Mouse (Mus musculus): Measurements from ENCODE around the gene Ckmt2. TPM values are rescaled to one million over a fixed set of nuclear protein-coding genes. Genes with fewer than 3 reads are reported as not detected.

The Ckmt2 gene
- polyA plus RNA-seq (2015; fragmentation: Nextera tagmentation; extraction: Ambion mirVana): 0.60 and 23.8 TPM in 2 replicates

DNA sequence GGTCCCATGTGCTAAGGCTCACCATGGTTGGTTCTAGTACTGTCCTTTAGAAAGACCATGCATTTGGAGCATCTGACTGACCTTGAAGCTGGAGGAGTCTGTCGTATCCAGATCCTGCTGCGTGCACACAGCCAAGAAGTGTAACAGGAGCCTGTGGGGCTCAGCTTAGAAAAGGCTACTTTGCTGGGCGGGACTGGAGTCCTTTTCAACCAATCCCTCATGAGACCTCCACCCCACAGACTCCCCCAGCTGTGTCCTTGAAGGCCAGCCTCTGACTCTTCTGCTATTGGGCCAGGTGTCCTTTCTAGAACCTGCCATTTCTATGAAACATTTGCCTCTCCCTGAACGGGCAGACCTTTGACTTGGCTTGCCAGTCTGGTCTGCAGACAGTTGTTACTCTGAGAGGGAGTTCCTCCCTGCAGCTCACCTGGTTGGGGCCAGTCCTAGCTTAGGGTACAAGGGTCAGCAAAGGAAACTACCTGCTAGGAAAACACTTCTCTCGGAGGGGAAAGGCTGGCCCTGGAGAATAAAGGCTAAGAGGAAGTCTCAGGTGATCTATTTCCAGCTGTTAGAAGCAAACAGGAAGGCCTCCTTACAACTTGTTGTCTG lies at the start of gene Ckmt2:
TSS of gene Ckmt2 (minus strand) at position 145 of the 609 bp plus-strand sequence.
- Histone ChIP-seq H3K4me1 (ENCODE audit: control insufficient read depth, insufficient read depth, low read length) (no peaks in the 10 kb centered on the region), H3K27ac (ENCODE audit: low read length) (no peak within 1 kb of the TSS), H3K36me3 (ENCODE audit: control insufficient read depth, insufficient read depth, low read length) (no peaks in the 10 kb centered on the region), H3K27me3 (ENCODE audit: control insufficient read depth, insufficient read depth, low read length) (no peaks in the 10 kb centered on the region), H3K4me3 (replicated peaks; ENCODE audit: low read length) (no peak within 1 kb of the TSS), H3K9ac (ENCODE audit: low read length) (no peak within 1 kb of the TSS), H3K9me3 (replicated peaks; ENCODE audit: control insufficient read depth, low read length) (no peaks in the 10 kb centered on the region), H3K4me2 (ENCODE audit: low read depth, low read length) (no peak within 1 kb of the TSS)
- peak; percentile 56; the same call in 1 of the 2 replicates for ATAC-seq (ENCODE audit: insufficient read depth, low FRiP score)
- 57% methylated on average over 5 of the region's 5 CpGs for whole genome bisulfite sequencing

DNA sequence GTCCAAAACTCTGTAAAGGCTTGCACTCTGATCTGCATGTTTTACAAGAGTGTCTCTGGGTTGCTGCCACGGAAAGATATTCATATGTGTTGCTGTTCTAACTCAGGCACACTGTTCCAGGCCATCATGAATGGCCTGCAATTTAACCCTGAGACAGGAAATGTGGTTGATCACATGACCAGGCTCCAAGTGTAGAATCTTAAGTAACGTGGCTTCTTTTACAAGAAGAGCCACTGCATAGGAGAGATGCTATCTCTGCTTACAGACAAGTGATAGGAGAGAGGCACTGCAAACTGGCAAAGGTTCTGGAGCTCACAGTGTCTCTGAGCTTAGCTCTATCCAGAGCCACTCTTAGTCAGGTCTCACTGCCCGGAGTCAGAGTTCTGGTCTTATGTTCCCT lies 44.3 kb upstream of the Ckmt2 start:
- Histone ChIP-seq H3K27ac (ENCODE audit: low read length) (no peak overlapping the region), H3K4me1 (ENCODE audit: control insufficient read depth, insufficient read depth, low read length) (no peaks in the 10 kb centered on the region), H3K4me2 (ENCODE audit: low read depth, low read length) (no peak overlapping the region), H3K9me3 (replicated peaks; ENCODE audit: control insufficient read depth, low read length) (no peaks in the 10 kb centered on the region), H3K9ac (ENCODE audit: low read length) (no peak overlapping the region), H3K4me3 (replicated peaks; ENCODE audit: low read length) (no peak overlapping the region), H3K27me3 (ENCODE audit: control insufficient read depth, insufficient read depth, low read length) (no peaks in the 10 kb centered on the region), H3K36me3 (ENCODE audit: control insufficient read depth, insufficient read depth, low read length) (no peaks in the 10 kb centered on the region)
- ATAC-seq (ENCODE audit: insufficient read depth, low FRiP score): no peak
- 69% methylated on average over 3 of the region's 3 CpGs for WGBS

DNA sequence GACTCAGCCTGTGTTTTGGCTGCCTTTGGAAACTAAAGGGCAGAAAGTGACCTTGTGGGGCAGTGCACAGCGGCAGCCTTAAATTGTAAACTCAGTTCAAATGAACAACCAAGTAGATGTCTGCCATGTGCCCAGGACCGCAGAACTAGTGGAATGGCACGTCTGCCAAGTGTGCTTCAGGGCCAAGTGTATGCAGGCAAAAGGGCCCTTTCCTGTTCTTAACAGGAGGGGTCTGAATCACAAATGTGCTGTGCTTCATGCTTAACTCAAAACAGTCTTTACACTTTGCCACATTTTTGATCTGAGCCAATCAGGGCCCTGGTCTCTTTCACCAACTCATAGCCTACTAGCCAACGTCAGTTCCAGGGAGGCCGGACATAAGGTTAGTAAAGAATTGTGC lies 42.1 kb upstream of the Ckmt2 start:
- Histone ChIP-seq H3K4me1 (ENCODE audit: control insufficient read depth, insufficient read depth, low read length) (no peaks in the 10 kb centered on the region), H3K36me3 (ENCODE audit: control insufficient read depth, insufficient read depth, low read length) (no peaks in the 10 kb centered on the region), H3K4me2 (ENCODE audit: low read depth, low read length) (no peak overlapping the region), H3K9me3 (replicated peaks; ENCODE audit: control insufficient read depth, low read length) (no peaks in the 10 kb centered on the region), H3K27me3 (ENCODE audit: control insufficient read depth, insufficient read depth, low read length) (no peaks in the 10 kb centered on the region), H3K27ac (ENCODE audit: low read length) (no peak overlapping the region), H3K9ac (ENCODE audit: low read length) (no peak overlapping the region), H3K4me3 (replicated peaks; ENCODE audit: low read length) (no peak overlapping the region)
- 84% methylated on average over 5 of the region's 5 CpGs for WGBS
- ATAC-seq (ENCODE audit: insufficient read depth, low FRiP score): no peak

DNA sequence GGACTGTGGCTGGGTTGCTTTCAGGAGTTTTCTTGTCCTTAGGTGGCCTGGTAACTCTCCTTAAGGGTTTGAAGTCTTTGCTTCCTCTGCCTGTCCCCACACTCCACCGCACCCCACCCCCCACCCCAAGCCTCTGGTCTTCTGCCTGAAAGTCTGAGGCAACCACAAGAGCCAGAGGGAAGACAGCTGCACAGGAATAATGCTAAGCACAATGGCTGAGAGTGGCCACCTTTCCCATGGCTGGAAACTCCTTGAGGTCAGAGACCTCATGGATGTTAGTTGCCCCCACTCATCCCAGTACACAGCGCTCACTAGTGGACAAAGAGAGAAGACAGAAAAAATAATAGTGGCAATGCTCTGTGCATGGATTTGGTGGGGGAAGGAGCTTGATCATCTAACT lies 41.1 kb upstream of the Ckmt2 start:
- no peaks in the 10 kb centered on the region for H3K36me3 ChIP-seq (ENCODE audit: control insufficient read depth, insufficient read depth, low read length)
- no peak overlapping the region for H3K4me2 ChIP-seq (ENCODE audit: low read depth, low read length)
- no peak overlapping the region for H3K27ac ChIP-seq (ENCODE audit: low read length)
- no peaks in the 10 kb centered on the region for H3K27me3 ChIP-seq (ENCODE audit: control insufficient read depth, insufficient read depth, low read length)
- no peaks in the 10 kb centered on the region for H3K4me1 ChIP-seq (ENCODE audit: control insufficient read depth, insufficient read depth, low read length)
- no peaks in the 10 kb centered on the region for H3K9me3 ChIP-seq (replicated peaks; ENCODE audit: control insufficient read depth, low read length)
- H3K4me3 ChIP-seq (replicated peaks; ENCODE audit: low read length): no peak overlapping the region
- WGBS: 74% methylated on average over 2 of the region's 2 CpGs
- no peak for ATAC-seq (ENCODE audit: insufficient read depth, low FRiP score)
- no peak overlapping the region for H3K9ac ChIP-seq (ENCODE audit: low read length)

DNA sequence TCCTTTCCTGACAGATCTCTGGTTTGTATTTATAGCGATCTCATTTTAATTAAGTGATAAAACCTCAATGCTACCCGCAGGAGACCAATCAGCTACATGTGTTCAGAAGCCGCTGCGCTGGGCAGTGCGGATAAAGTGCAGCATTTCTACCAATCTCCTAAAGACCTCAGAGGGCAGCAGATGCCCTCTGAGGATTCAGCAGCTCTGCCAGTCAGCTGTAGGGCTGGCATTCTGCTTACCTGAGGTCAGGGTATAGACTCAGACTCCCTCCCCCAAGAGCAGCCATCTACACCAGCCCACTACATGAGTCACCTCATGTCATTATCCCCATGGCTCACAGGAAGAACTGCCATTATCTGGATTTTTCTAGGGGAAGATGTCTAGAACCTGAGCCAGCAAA lies 39.6 kb upstream of the Ckmt2 start:
- ATAC-seq (ENCODE audit: insufficient read depth, low FRiP score): no peak
- Histone ChIP-seq H3K27ac (ENCODE audit: low read length) (no peak overlapping the region), H3K4me2 (ENCODE audit: low read depth, low read length) (no peak overlapping the region), H3K4me1 (ENCODE audit: control insufficient read depth, insufficient read depth, low read length) (no peaks in the 10 kb centered on the region), H3K9me3 (replicated peaks; ENCODE audit: control insufficient read depth, low read length) (no peaks in the 10 kb centered on the region), H3K36me3 (ENCODE audit: control insufficient read depth, insufficient read depth, low read length) (no peaks in the 10 kb centered on the region), H3K4me3 (replicated peaks; ENCODE audit: low read length) (no peak overlapping the region), H3K27me3 (ENCODE audit: control insufficient read depth, insufficient read depth, low read length) (no peaks in the 10 kb centered on the region), H3K9ac (ENCODE audit: low read length) (no peak overlapping the region)
- WGBS: 85% methylated on average over 5 of the region's 5 CpGs

DNA sequence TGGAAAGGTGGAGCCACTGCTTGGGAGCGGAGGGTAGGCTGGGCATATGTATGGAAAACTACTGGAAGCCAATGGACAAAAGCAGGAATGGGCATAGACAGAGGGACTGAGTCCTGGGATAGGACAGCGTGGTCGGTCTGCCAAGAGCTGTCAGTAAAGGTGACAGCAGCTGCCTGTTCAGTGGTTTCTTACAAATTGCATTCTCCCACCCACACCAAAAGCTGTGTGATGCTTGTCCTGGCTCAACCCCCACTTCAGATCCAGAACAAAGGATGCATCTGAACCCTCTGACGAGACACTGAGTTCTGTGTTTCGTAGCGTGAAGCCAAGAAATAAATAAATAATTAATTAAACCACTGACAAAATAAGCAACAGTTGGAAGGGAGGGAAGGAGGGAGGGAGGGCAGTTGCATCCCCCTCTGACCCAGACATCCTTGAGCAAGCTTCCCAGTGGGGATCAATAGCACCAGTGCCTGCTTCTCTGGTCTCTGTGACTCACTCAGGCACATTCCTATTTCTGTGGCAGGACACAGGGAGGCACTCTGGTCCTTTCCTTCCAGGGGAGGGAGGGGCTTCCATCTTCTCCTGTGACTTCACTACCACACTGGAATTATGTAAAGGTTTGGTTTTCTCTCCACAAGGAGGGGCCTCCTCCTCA lies 39.0 kb upstream of the Ckmt2 start:
- H3K27ac ChIP-seq (ENCODE audit: low read length): no peak overlapping the region
- no peak overlapping the region for H3K4me3 ChIP-seq (replicated peaks; ENCODE audit: low read length)
- 75% methylated on average over 6 of the region's 6 CpGs for WGBS
- H3K9me3 ChIP-seq (replicated peaks; ENCODE audit: control insufficient read depth, low read length): no peaks in the 10 kb centered on the region
- no peak overlapping the region for H3K4me2 ChIP-seq (ENCODE audit: low read depth, low read length)
- no peaks in the 10 kb centered on the region for H3K27me3 ChIP-seq (ENCODE audit: control insufficient read depth, insufficient read depth, low read length)
- no peaks in the 10 kb centered on the region for H3K36me3 ChIP-seq (ENCODE audit: control insufficient read depth, insufficient read depth, low read length)
- no peaks in the 10 kb centered on the region for H3K4me1 ChIP-seq (ENCODE audit: control insufficient read depth, insufficient read depth, low read length)
- ATAC-seq (ENCODE audit: insufficient read depth, low FRiP score): no peak
- no peak overlapping the region for H3K9ac ChIP-seq (ENCODE audit: low read length)

DNA sequence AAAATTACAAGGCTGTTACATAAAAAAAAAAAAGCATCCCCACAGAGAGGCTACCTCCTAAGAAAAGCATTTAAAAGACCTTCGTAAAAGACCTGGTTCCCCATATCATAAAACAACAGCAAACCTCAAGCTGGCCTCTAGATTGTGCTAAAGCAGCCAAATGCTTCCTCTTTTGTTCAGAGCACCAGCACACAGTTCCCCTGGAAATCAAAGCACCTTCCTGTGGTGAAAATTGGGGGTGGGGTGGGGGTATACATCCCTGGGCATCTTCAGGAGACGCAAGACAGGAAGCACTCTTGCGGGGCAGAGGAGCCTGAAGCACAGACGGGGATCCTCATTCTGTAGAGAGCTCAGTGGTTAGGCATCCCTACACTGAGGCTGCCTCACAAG lies 38.5 kb upstream of the Ckmt2 start:
- H3K4me3 ChIP-seq (replicated peaks; ENCODE audit: low read length): no peak overlapping the region
- no peaks in the 10 kb centered on the region for H3K4me1 ChIP-seq (ENCODE audit: control insufficient read depth, insufficient read depth, low read length)
- no peak overlapping the region for H3K4me2 ChIP-seq (ENCODE audit: low read depth, low read length)
- no peaks in the 10 kb centered on the region for H3K27me3 ChIP-seq (ENCODE audit: control insufficient read depth, insufficient read depth, low read length)
- ATAC-seq (ENCODE audit: insufficient read depth, low FRiP score): no peak
- no peaks in the 10 kb centered on the region for H3K36me3 ChIP-seq (ENCODE audit: control insufficient read depth, insufficient read depth, low read length)
- H3K27ac ChIP-seq (ENCODE audit: low read length): no peak overlapping the region
- H3K9me3 ChIP-seq (replicated peaks; ENCODE audit: control insufficient read depth, low read length): no peaks in the 10 kb centered on the region
- WGBS: 67% methylated on average over 4 of the region's 4 CpGs
- H3K9ac ChIP-seq (ENCODE audit: low read length): no peak overlapping the region

DNA sequence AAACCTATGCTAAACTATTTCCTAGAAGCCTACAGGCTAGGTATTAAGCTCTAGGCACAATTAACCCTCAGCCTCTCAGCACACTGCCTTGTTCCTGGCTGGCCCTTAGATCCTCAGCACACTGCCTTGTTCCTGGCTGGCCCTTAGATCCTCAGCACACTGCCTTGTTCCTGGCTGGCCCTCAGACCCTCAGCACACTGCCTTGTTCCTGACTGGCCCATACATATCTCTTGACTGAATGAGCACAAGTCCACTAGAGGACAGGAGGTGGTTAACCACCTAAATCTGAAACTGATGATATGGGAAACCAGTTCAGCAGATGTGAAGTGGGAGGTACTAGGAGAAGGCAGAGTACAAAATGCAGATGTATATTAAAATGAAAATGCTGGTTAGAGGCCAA lies 35.0 kb upstream of the Ckmt2 start:
- no peak overlapping the region for H3K9ac ChIP-seq (ENCODE audit: low read length)
- H3K27ac ChIP-seq (ENCODE audit: low read length): no peak overlapping the region
- no peak overlapping the region for H3K4me3 ChIP-seq (replicated peaks; ENCODE audit: low read length)
- no peaks in the 10 kb centered on the region for H3K36me3 ChIP-seq (ENCODE audit: control insufficient read depth, insufficient read depth, low read length)
- H3K4me2 ChIP-seq (ENCODE audit: low read depth, low read length): no peak overlapping the region
- no peaks in the 10 kb centered on the region for H3K4me1 ChIP-seq (ENCODE audit: control insufficient read depth, insufficient read depth, low read length)
- ATAC-seq (ENCODE audit: insufficient read depth, low FRiP score): no peak
- no peaks in the 10 kb centered on the region for H3K9me3 ChIP-seq (replicated peaks; ENCODE audit: control insufficient read depth, low read length)
- no peaks in the 10 kb centered on the region for H3K27me3 ChIP-seq (ENCODE audit: control insufficient read depth, insufficient read depth, low read length)

DNA sequence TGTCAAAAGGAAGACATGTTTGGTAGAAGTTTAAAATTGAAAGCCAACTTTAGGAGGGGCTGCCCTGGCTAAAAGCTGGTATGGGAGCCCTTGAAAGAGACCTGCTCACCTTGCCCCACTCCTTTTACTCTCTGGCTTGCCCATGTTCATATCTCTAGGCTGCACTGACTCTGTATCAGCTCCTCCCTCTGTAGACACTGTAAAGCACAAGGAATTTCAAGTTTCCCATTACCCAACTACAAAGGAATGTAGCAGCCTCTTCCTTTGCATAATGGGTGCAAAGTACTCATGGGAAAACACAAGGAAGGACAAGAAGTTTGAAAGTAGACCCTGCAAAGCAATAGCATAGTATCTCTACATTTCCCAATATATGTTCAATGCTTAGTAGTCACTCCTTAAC lies 34.5 kb upstream of the Ckmt2 start:
- no peak overlapping the region for H3K4me3 ChIP-seq (replicated peaks; ENCODE audit: low read length)
- no peaks in the 10 kb centered on the region for H3K4me1 ChIP-seq (ENCODE audit: control insufficient read depth, insufficient read depth, low read length)
- ATAC-seq (ENCODE audit: insufficient read depth, low FRiP score): no peak
- no peak overlapping the region for H3K27ac ChIP-seq (ENCODE audit: low read length)
- no peak overlapping the region for H3K4me2 ChIP-seq (ENCODE audit: low read depth, low read length)
- no peak overlapping the region for H3K9ac ChIP-seq (ENCODE audit: low read length)
- H3K9me3 ChIP-seq (replicated peaks; ENCODE audit: control insufficient read depth, low read length): no peaks in the 10 kb centered on the region
- no peaks in the 10 kb centered on the region for H3K27me3 ChIP-seq (ENCODE audit: control insufficient read depth, insufficient read depth, low read length)
- no peaks in the 10 kb centered on the region for H3K36me3 ChIP-seq (ENCODE audit: control insufficient read depth, insufficient read depth, low read length)
